Mouse (Mus musculus) small intestine, adult 2 months (tissue): ENCODE measurements around the gene Gm37240. TPM values are rescaled to one million over a fixed set of nuclear protein-coding genes. Genes with fewer than 3 reads are reported as not detected.

Source experiments
- H3K27ac ChIP-seq: fragments of 200-500 bp; 2 replicates; pipeline ENCODE4 v1.5.1; 2012; ENCODE audit warnings: low read depth, low read length, control low read depth, inconsistent platforms; ENCODE audit not compliant: insufficient read depth
- H3K27me3 ChIP-seq: fragments of 200-500 bp; 2 replicates; pipeline ENCODE4 v1.6.1; 2012; ENCODE audit warnings: mild to moderate bottlenecking, moderate library complexity, low read length, inconsistent platforms; ENCODE audit not compliant: control insufficient read depth, insufficient read depth
- H3K36me3 ChIP-seq: fragments of 200-500 bp; 2 replicates; pipeline ENCODE4 v1.6.1; 2012; ENCODE audit warnings: mild to moderate bottlenecking, low read length, control low read depth, inconsistent platforms; ENCODE audit not compliant: control insufficient read depth, insufficient read depth
- H3K4me1 ChIP-seq: fragments of 200-500 bp; 2 replicates; pipeline ENCODE4 v1.6.1; 2012; ENCODE audit warnings: low read length, inconsistent platforms, mixed read lengths; ENCODE audit not compliant: control insufficient read depth, insufficient read depth, insufficient read length
- H3K4me3 ChIP-seq: fragments of 200-500 bp; 2 replicates; pipeline ENCODE4 v1.5.1; 2012; ENCODE audit warnings: low read depth, mild to moderate bottlenecking, control low read depth, inconsistent platforms, low read length, moderate library complexity
- CTCF ChIP-seq: fragments of 200-500 bp; IDR thresholded peaks from 2 replicates; pipeline ENCODE4 v1.5.1; 2012; ENCODE audit warnings: low read depth, mild to moderate bottlenecking, control low read depth, inconsistent platforms, low read length, moderate library complexity, mixed read lengths; ENCODE audit not compliant: insufficient replicate concordance, insufficient read length; ENCODE audit errors: extremely low read depth
- POLR2A ChIP-seq: fragments of 200-500 bp; IDR thresholded peaks from 2 replicates; pipeline ENCODE4 v1.6.1; 2012; ENCODE audit warnings: low read depth, mild to moderate bottlenecking, control low read depth, inconsistent platforms, low read length, moderate library complexity
- WGBS: fragments of 180-500 bp; shearing (Covaris S2); methylation state at CpG from one replicate; pipeline ENCODE4 v1.1.7; 2018; 5-methylcytosine and 5-hydroxymethylcytosine counted together
- polyA plus RNA-seq: library from polyadenylated mRNA; depleted of rRNA; stranded (reverse); fragments of >200 nt; gene quantifications from 2 replicates; pipeline ENCODE4 v1.2.3, GENCODE M21; 2012

Gm37240 gene
- polyA plus RNA-seq, 1 experiment, result 58.2 TPM

- no peaks in the 10 kb centered on the region for H3K27me3 ChIP-seq
- peaks cover 40% of the 10 kb centered on the region for H3K36me3 ChIP-seq
- H3K27ac ChIP-seq, result no peak overlapping the region
- H3K4me1 ChIP-seq, result no peaks in the 10 kb centered on the region
- 93% methylated on average over 10 of the region's 10 CpGs for WGBS
- TF ChIP-seq POLR2A (no peak), CTCF (no peak)
- H3K4me3 ChIP-seq, result no peak overlapping the region
These were observed 1386.8 kb downstream of the Gm37240 start for GRCm38 (mm10) chr3:84500491-84500890.

GRCm38 (mm10) chr3:84497718-84498117 is 1389.6 kb downstream of the Gm37240 start:
- Histone ChIP-seq H3K4me3 (no peak overlapping the region), H3K4me1 (no peaks in the 10 kb centered on the region), H3K27me3 (no peaks in the 10 kb centered on the region), H3K27ac (no peak overlapping the region), H3K36me3 (peaks cover 36% of the 10 kb centered on the region)
- TF ChIP-seq POLR2A (no peak), CTCF (no peak)
- WGBS, result 89% methylated on average over 11 of the region's 11 CpGs

GRCm38 (mm10) chr3:84492657-84493056 is 1394.7 kb downstream of the Gm37240 start:
- H3K27ac ChIP-seq, result no peak overlapping the region
- no peaks in the 10 kb centered on the region for H3K27me3 ChIP-seq
- TF ChIP-seq POLR2A (no peak), CTCF (no peak)
- H3K4me3 ChIP-seq, result no peak overlapping the region
- H3K36me3 ChIP-seq, result peaks cover 22% of the 10 kb centered on the region
- WGBS, result 91% methylated on average over 8 of the region's 8 CpGs
- no peaks in the 10 kb centered on the region for H3K4me1 ChIP-seq

- 24% methylated on average over 4 of the region's 4 CpGs for WGBS
- Histone ChIP-seq H3K27me3 (no peaks in the 10 kb centered on the region), H3K27ac (no peak overlapping the region), H3K36me3 (peaks cover 19% of the 10 kb centered on the region), H3K4me1 (no peaks in the 10 kb centered on the region), H3K4me3 (no peak overlapping the region)
- TF ChIP-seq POLR2A (no peak), CTCF (no peak)
These were observed 1395.2 kb downstream of the Gm37240 start for GRCm38 (mm10) chr3:84492148-84492547.

- WGBS, result 89% methylated on average over 6 of the region's 6 CpGs
- Histone ChIP-seq H3K4me3 (no peak overlapping the region), H3K4me1 (no peaks in the 10 kb centered on the region), H3K36me3 (peaks cover 5% of the 10 kb centered on the region), H3K27ac (no peak overlapping the region), H3K27me3 (no peaks in the 10 kb centered on the region)
- TF ChIP-seq POLR2A (no peak), CTCF (no peak)
These were observed 1398.6 kb downstream of the Gm37240 start for GRCm38 (mm10) chr3:84488716-84489115.

- TF ChIP-seq POLR2A, result no peak
- TF ChIP-seq CTCF, result no peak
- no peak overlapping the region for H3K27ac ChIP-seq
- WGBS, result 69% methylated on average over 3 of the region's 3 CpGs
- H3K27me3 ChIP-seq, result no peaks in the 10 kb centered on the region
- H3K4me1 ChIP-seq, result 0 out of 2 replicates have a peak, but pooled peaks cover 2% of the 10 kb centered on the region
- H3K36me3 ChIP-seq, result peaks cover 4% of the 10 kb centered on the region; the same call in 1 of the 2 replicates
- H3K4me3 ChIP-seq, result no peak overlapping the region
These were observed 1402.4 kb downstream of the Gm37240 start for GRCm38 (mm10) chr3:84484891-84485290.

- TF ChIP-seq POLR2A (no peak), CTCF (no peak)
- no peaks in the 10 kb centered on the region for H3K27me3 ChIP-seq
- H3K4me3 ChIP-seq, result no peak overlapping the region
- peaks cover 3% of the 10 kb centered on the region; the same call in 1 of the 2 replicates for H3K4me1 ChIP-seq
- H3K36me3 ChIP-seq, result peaks cover 4% of the 10 kb centered on the region; the same call in 1 of the 2 replicates
- H3K27ac ChIP-seq, result no peak overlapping the region
- WGBS, result 77% methylated on average over 4 of the region's 4 CpGs
These were observed 1403.0 kb downstream of the Gm37240 start for GRCm38 (mm10) chr3:84484333-84484732.

- 94% methylated on average over 6 of the region's 6 CpGs for WGBS
- TF ChIP-seq POLR2A (no peak), CTCF (no peak)
- Histone ChIP-seq H3K27me3 (peaks cover 5% of the 10 kb centered on the region; the same call in 1 of the 2 replicates), H3K4me3 (no peak overlapping the region), H3K27ac (no peak overlapping the region), H3K4me1 (peaks cover 5% of the 10 kb centered on the region; the same call in 1 of the 2 replicates), H3K36me3 (no peaks in the 10 kb centered on the region)
These were observed 1405.2 kb downstream of the Gm37240 start for GRCm38 (mm10) chr3:84482121-84482520.
